Mouse (Mus musculus) stomach, adult 2 months (tissue): ENCODE results near the gene Tmem80. TPM values are rescaled to one million over a fixed set of nuclear protein-coding genes. Genes with fewer than 3 reads are reported as not detected.

Source experiments
- polyA plus RNA-seq: library from polyadenylated mRNA; depleted of rRNA; stranded (reverse); fragments of >200 nt; gene quantifications from 2 replicates; pipeline ENCODE4 v1.2.3, GENCODE M21; 2012; rRNA removed

Gene Tmem80
- polyA plus RNA-seq, result 8.8 and 10.4 TPM in 2 replicates

DNA sequence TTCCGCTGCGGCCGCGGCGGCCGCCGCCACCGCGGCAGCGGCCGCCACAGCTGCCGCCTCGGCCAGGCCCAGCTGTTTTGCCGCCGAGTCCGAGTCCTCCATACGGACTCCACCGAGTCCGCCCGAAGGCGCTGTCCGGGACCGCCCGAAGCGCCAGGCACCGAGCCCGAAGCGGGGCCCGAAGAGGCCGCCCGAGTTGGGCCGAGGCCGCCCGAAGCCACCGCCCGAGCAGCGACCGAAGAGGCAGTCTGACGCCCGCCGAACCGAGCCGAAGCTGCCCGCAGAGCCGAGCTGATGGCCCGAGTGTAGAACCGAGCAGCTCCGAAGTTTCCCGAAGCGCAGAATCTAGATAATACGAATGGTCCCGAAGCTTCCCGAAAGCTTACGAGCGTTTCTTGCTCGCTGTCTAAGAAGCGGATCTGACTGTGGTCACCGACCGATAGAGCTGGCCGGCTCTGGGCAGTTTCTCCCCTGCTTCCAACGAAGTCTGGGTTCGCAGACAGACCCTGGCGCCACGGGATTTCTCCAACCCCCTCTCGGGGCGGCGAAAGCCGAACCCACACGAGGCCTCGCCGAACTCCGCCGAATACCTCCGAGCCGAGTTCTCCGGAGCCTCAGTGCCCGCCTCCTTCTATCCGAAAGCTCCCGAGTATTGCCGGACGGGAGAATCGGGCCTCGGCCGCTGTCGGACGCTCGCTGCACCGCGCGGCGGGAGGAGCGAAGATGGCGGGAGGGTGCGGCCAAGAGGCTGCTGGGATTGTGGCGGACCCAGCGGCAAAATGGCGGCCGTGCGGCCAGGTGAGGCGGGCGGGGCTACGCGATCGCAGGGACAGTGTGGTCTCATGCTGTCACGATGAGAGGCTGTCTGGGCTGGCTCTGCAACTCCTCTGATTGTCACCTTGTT, at the start of gene Tmem80, which contains the start of gene Deaf1:
Tmem80 (plus strand) TSS at position 271 of the 904 bp plus-strand sequence.
Deaf1 (minus strand) TSS at position 222 of the 904 bp plus-strand sequence.

DNA sequence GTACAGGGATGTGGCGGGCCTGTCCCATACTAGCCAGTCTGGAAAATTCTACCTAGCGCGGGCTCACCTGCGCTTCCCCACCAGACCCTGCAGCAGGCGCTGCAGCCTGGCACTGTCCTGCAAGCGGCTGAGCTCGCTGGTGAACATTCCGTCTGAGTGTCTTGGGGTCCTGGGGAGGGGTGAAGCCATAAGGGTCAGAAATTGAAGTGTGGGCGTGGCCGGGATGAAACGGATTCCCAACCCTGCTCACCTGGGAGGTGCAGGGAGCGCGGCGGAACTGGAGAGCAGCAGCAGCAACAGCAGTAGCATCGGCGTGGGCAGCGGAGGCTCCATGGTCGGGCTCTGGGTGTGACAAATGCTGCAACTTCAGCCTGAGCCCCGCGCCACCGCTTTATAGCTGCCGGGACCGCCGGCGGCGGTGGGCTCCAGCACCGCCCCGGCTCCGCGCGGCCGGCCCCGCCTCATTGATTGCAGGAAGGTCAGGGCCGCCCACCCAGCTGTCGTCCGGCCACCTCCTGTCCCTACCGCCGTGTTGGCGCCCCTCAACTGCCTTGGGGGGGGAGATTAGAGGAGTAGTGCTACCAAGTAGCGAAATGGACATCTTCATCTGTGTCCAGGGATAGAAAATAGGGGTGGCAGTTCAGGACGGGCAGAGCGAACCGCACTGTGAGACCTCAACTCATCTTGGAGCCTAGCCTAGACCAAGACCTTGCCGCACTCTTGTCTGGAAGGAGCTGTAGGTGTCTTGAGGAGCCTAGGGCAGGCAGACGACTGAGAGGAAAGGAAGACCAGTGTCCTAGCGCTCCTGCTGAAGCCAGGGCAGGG, 48.6 kb upstream of the Tmem80 start, which contains the start of gene Sct:
Sct (minus strand) TSS at position 368 of the 825 bp plus-strand sequence.

GRCm38 (mm10) chr7:141291921-141292582, 35.5 kb upstream of the Tmem80 start, which contains the start of gene Drd4:
Gene Drd4 (plus strand): TSS chr7:141292006.

GRCm38 (mm10) chr7:141338576-141339131, 11.1 kb downstream of the Tmem80 start, which contains the start of gene Eps8l2:
Gene Eps8l2 (plus strand): TSS chr7:141338880.

Other genes starting within 250 kb of the Tmem80 start
- gene Pkp3, start 249.5 kb upstream of the Tmem80 start, polyA plus RNA-seq, result 87.1 and 93.8 TPM in 2 replicates
- 18.7 and 23.0 TPM in 2 replicates for gene Sigirr, start 227.2 kb upstream of the Tmem80 start, polyA plus RNA-seq
- 18.4 and 22.0 TPM in 2 replicates for gene Ano9, start 209.9 kb upstream of the Tmem80 start, polyA plus RNA-seq
- 9.4 and 13.8 TPM in 2 replicates for gene Ptdss2, start 205.4 kb upstream of the Tmem80 start, polyA plus RNA-seq
- gene Rnh1, start 154.9 kb upstream of the Tmem80 start, polyA plus RNA-seq, result 80.4 and 88.4 TPM in 2 replicates
- 44.2 and 44.7 TPM in 2 replicates for gene Hras, start 133.7 kb upstream of the Tmem80 start, polyA plus RNA-seq
- gene Lrrc56, start 133.6 kb upstream of the Tmem80 start, polyA plus RNA-seq, result 2.5 and 2.6 TPM in 2 replicates
- gene Lmntd2, start 113.7 kb upstream of the Tmem80 start, polyA plus RNA-seq, result 3.7 and 6.7 TPM in 2 replicates
- 85.9 and 98.2 TPM in 2 replicates for gene Rassf7, start 111.9 kb upstream of the Tmem80 start, polyA plus RNA-seq
- 15.5 and 16.7 TPM in 2 replicates for gene Phrf1, start 99.0 kb upstream of the Tmem80 start, polyA plus RNA-seq
- 43.3 and 72.0 TPM in 2 replicates for gene Irf7, start 61.3 kb upstream of the Tmem80 start, polyA plus RNA-seq
- gene Cdhr5, start 51.0 kb upstream of the Tmem80 start, polyA plus RNA-seq, result 1.7 and 3.0 TPM in 2 replicates
- 0.56 and 1.6 TPM in 2 replicates for gene Sct, start 48.6 kb upstream of the Tmem80 start, polyA plus RNA-seq
- gene Drd4, start 35.7 kb upstream of the Tmem80 start, polyA plus RNA-seq, result not detected in 2 replicates
- 10.8 and 14.7 TPM in 2 replicates for gene Deaf1, start within 50 bp of the Tmem80 start, polyA plus RNA-seq
- 120 and 128 TPM in 2 replicates for gene Eps8l2, start 11.1 kb downstream of the Tmem80 start, polyA plus RNA-seq
- gene Taldo1, start 64.5 kb downstream of the Tmem80 start, polyA plus RNA-seq, result 99.5 and 105 TPM in 2 replicates
- gene Gatd1, start 86.4 kb downstream of the Tmem80 start, polyA plus RNA-seq, result 18.6 and 20.4 TPM in 2 replicates
- 1.4 and 1.5 TPM in 2 replicates for gene Cend1, start 101.8 kb downstream of the Tmem80 start, polyA plus RNA-seq
- gene Slc25a22, start 110.2 kb downstream of the Tmem80 start, polyA plus RNA-seq, result 41.6 and 43.2 TPM in 2 replicates
- gene Pidd1, start 116.3 kb downstream of the Tmem80 start, polyA plus RNA-seq, result 4.1 and 4.6 TPM in 2 replicates
- gene Rplp2, start 119.6 kb downstream of the Tmem80 start, polyA plus RNA-seq, result 175 and 185 TPM in 2 replicates
- gene Pnpla2, start 127.5 kb downstream of the Tmem80 start, polyA plus RNA-seq, result 120 and 147 TPM in 2 replicates
- gene Cracr2b, start 133.4 kb downstream of the Tmem80 start, polyA plus RNA-seq, result 78.0 and 82.9 TPM in 2 replicates
- gene Cd151, start 139.7 kb downstream of the Tmem80 start, polyA plus RNA-seq, result 169 and 189 TPM in 2 replicates
- gene Polr2l, start 147.4 kb downstream of the Tmem80 start, polyA plus RNA-seq, result 16.5 and 20.9 TPM in 2 replicates
- 20.3 and 24.1 TPM in 2 replicates for gene Tspan4, start 147.5 kb downstream of the Tmem80 start, polyA plus RNA-seq
- 20.7 and 26.4 TPM in 2 replicates for gene Chid1, start 212.1 kb downstream of the Tmem80 start, polyA plus RNA-seq
- 18.1 and 23.1 TPM in 2 replicates for gene Ap2a2, start 234.4 kb downstream of the Tmem80 start, polyA plus RNA-seq